Mouse (Mus musculus) retina, postnatal 1 day (tissue): ENCODE results near the gene Fndc3b.

Source experiments
- DNase-seq: peaks from one replicate; pipeline ENCODE4 v3.0.0-alpha.2; 2012

Gene Fndc3b

GRCm38 (mm10) chr3:27663221-27663620 lies 47.9 kb downstream of the Fndc3b start:
- DNase-seq: peak; percentile 31

- DNase-seq: no peak
Measured at GRCm38 (mm10) chr3:27658198-27658763, 52.8 kb downstream of the Fndc3b start.

- no peak for DNase-seq
Measured at GRCm38 (mm10) chr3:27656764-27657390, 54.2 kb downstream of the Fndc3b start.

GRCm38 (mm10) chr3:27655673-27656072 lies 55.4 kb downstream of the Fndc3b start:
- no peak for DNase-seq

- no peak for DNase-seq
Measured at GRCm38 (mm10) chr3:27655042-27655441, 56.1 kb downstream of the Fndc3b start.

GRCm38 (mm10) chr3:27652451-27653011 lies 58.6 kb downstream of the Fndc3b start:
- DNase-seq: no peak

GRCm38 (mm10) chr3:27651731-27652130 lies 59.4 kb downstream of the Fndc3b start:
- no peak for DNase-seq

GRCm38 (mm10) chr3:27650083-27650482 lies 61.0 kb downstream of the Fndc3b start:
- no peak for DNase-seq

- DNase-seq: no peak
Measured at GRCm38 (mm10) chr3:27649316-27649715, 61.8 kb downstream of the Fndc3b start.

GRCm38 (mm10) chr3:27642381-27642780 lies 68.7 kb downstream of the Fndc3b start:
- DNase-seq: no peak

GRCm38 (mm10) chr3:27639701-27640100 lies 71.4 kb downstream of the Fndc3b start:
- no peak for DNase-seq

- peak; percentile 64 for DNase-seq
Measured at GRCm38 (mm10) chr3:27637046-27637661, 74.0 kb downstream of the Fndc3b start.

GRCm38 (mm10) chr3:27635776-27636175 lies 75.3 kb downstream of the Fndc3b start:
- DNase-seq: peak; percentile 45

GRCm38 (mm10) chr3:27632880-27633279 lies 78.2 kb downstream of the Fndc3b start:
- no peak for DNase-seq

- no peak for DNase-seq
Measured at GRCm38 (mm10) chr3:27631112-27631511, 80.0 kb downstream of the Fndc3b start.

GRCm38 (mm10) chr3:27629716-27630115 lies 81.4 kb downstream of the Fndc3b start:
- no peak for DNase-seq

GRCm38 (mm10) chr3:27626301-27626700 lies 84.8 kb downstream of the Fndc3b start:
- no peak for DNase-seq

- DNase-seq: no peak
Measured at GRCm38 (mm10) chr3:27625592-27625985, 85.5 kb downstream of the Fndc3b start.

GRCm38 (mm10) chr3:27624974-27625591 lies 86.0 kb downstream of the Fndc3b start:
- no peak for DNase-seq

GRCm38 (mm10) chr3:27622451-27622850 lies 88.7 kb downstream of the Fndc3b start:
- no peak for DNase-seq

GRCm38 (mm10) chr3:27621176-27621575 lies 89.9 kb downstream of the Fndc3b start:
- DNase-seq: no peak

- DNase-seq: no peak
Measured at GRCm38 (mm10) chr3:27617733-27618132, 93.4 kb downstream of the Fndc3b start.

GRCm38 (mm10) chr3:27617237-27617499 lies 93.9 kb downstream of the Fndc3b start:
- no peak for DNase-seq
